Mouse (Mus musculus) spleen, adult 2 months (tissue): ENCODE measurements at regions not wholly inside any gene's neighbourhood (a gene's known extent, or its start where the extent isn't known, plus 50 kb on each side); places are given as distances from the start of the nearest gene placed in this dataset.

Experiments used
- DNase-seq, 2 experiments: peaks; one replicate each; pipeline versions ENCODE4 v3.0.0 to v3.0.0-alpha.2; 2012 to 2021; ENCODE audit warnings: low spot score in 2 of 2, low read depth in 1 of 2
- H3K27ac ChIP-seq: fragments of 200-500 bp; 2 replicates; pipeline ENCODE4 v1.5.1; 2012; ENCODE audit warnings: low read length, inconsistent platforms; ENCODE audit not compliant: insufficient read depth
- H3K27me3 ChIP-seq: fragments of 200-500 bp; 2 replicates; pipeline ENCODE4 v1.6.1; 2012; ENCODE audit warnings: mild to moderate bottlenecking, moderate library complexity, low read length, inconsistent platforms; ENCODE audit not compliant: control insufficient read depth, insufficient read depth
- H3K36me3 ChIP-seq: fragments of 200-500 bp; 2 replicates; pipeline ENCODE4 v1.6.1; 2012; ENCODE audit warnings: mild to moderate bottlenecking, low read length, inconsistent platforms; ENCODE audit not compliant: control insufficient read depth, insufficient read depth
- H3K4me1 ChIP-seq: fragments of 200-500 bp; 2 replicates; pipeline ENCODE4 v1.6.1; 2011; ENCODE audit warnings: inconsistent platforms; ENCODE audit not compliant: control insufficient read depth, insufficient read depth, insufficient read length
- H3K4me3 ChIP-seq: fragments of 200-500 bp; 2 replicates; pipeline ENCODE4 v1.5.1; 2011; ENCODE audit warnings: mild to moderate bottlenecking, inconsistent platforms; ENCODE audit not compliant: insufficient read depth, insufficient read length; ENCODE audit errors: extremely low read depth
- CTCF ChIP-seq: fragments of 200-500 bp; IDR thresholded peaks from 2 replicates; pipeline ENCODE4 v1.5.1; 2011; ENCODE audit warnings: mild to moderate bottlenecking, inconsistent platforms; ENCODE audit not compliant: insufficient read depth, insufficient read length, insufficient replicate concordance; ENCODE audit errors: extremely low read depth
- POLR2A ChIP-seq: fragments of 200-500 bp; IDR thresholded peaks from 2 replicates; pipeline ENCODE4 v1.6.1; 2011; ENCODE audit warnings: low read depth, low read length, inconsistent platforms
- WGBS: fragments of 180-500 bp; shearing (Covaris S2); methylation state at CpG from one replicate; pipeline ENCODE4 v1.1.7; 2018; 5-methylcytosine and 5-hydroxymethylcytosine counted together

GRCm38 (mm10) chr4:105606731-105607130, 182.9 kb upstream of the Gm12728 start:
- no peak for DNase-seq
- Histone ChIP-seq H3K27me3 (no peaks in the 10 kb centered on the region), H3K27ac (no peak overlapping the region), H3K4me3 (no peak overlapping the region), H3K36me3 (no peaks in the 10 kb centered on the region), H3K4me1 (no peaks in the 10 kb centered on the region)
- TF ChIP-seq CTCF (no peak), POLR2A (no peak)
- WGBS = 60% methylated on average over 5 of the region's 5 CpGs

GRCm38 (mm10) chr4:105610917-105611316, 178.8 kb upstream of the Gm12728 start:
- Histone ChIP-seq H3K4me1 (no peaks in the 10 kb centered on the region), H3K4me3 (no peak overlapping the region), H3K36me3 (no peaks in the 10 kb centered on the region), H3K27ac (no peak overlapping the region), H3K27me3 (no peaks in the 10 kb centered on the region)
- 81% methylated on average over 6 of the region's 6 CpGs for WGBS
- TF ChIP-seq CTCF (no peak), POLR2A (no peak)
- DNase-seq = no peak

GRCm38 (mm10) chr4:105614390-105614789, 175.3 kb upstream of the Gm12728 start:
- TF ChIP-seq POLR2A = no peak
- no peak for TF ChIP-seq CTCF

GRCm38 (mm10) chr4:105626371-105627320, 163.0 kb upstream of the Gm12728 start:
- no peaks in the 10 kb centered on the region for H3K4me1 ChIP-seq
- no peaks in the 10 kb centered on the region for H3K36me3 ChIP-seq
- H3K27me3 ChIP-seq = no peaks in the 10 kb centered on the region
- H3K4me3 ChIP-seq = no peak overlapping the region
- DNase-seq = no peak
- H3K27ac ChIP-seq = no peak overlapping the region
- no peak for TF ChIP-seq POLR2A
- TF ChIP-seq CTCF = no peak
- 89% methylated on average over 14 of the region's 14 CpGs for WGBS

More at GRCm38 (mm10) chr4:105614390-105614789, 175.3 kb upstream of the Gm12728 start:
- H3K36me3 ChIP-seq = no peaks in the 10 kb centered on the region
- no peaks in the 10 kb centered on the region for H3K4me1 ChIP-seq
- WGBS = 92% methylated on average over 2 of the region's 2 CpGs
- no peak overlapping the region for H3K4me3 ChIP-seq
- DNase-seq = no peak
- H3K27me3 ChIP-seq = no peaks in the 10 kb centered on the region
- H3K27ac ChIP-seq = no peak overlapping the region

- no peaks in the 10 kb centered on the region for H3K27me3 ChIP-seq
- TF ChIP-seq CTCF (no peak), POLR2A (no peak)
- no peak overlapping the region for H3K4me3 ChIP-seq
- no peaks in the 10 kb centered on the region for H3K4me1 ChIP-seq
- WGBS = 91% methylated on average over 4 of the region's 4 CpGs
- no peak for DNase-seq
- no peaks in the 10 kb centered on the region for H3K36me3 ChIP-seq
- H3K27ac ChIP-seq = no peak overlapping the region
These were observed 160.1 kb upstream of the Gm12728 start for GRCm38 (mm10) chr4:105629581-105629980.

- Histone ChIP-seq H3K4me3 (no peak overlapping the region), H3K27ac (no peak overlapping the region), H3K36me3 (no peaks in the 10 kb centered on the region), H3K4me1 (no peaks in the 10 kb centered on the region), H3K27me3 (no peaks in the 10 kb centered on the region)
- no peak for TF ChIP-seq CTCF
- TF ChIP-seq POLR2A = no peak
- no peak for DNase-seq
- WGBS = 27% methylated on average over 11 of the region's 11 CpGs
These were observed 158.9 kb upstream of the Gm12728 start for GRCm38 (mm10) chr4:105630595-105631369.
